Comparison of ENCODE assay signal across 12 mouse cellular contexts in genomic region chr4:25627467-25627866, GRCm38 (mm10).
A peak's percentile ranks its signal among the peaks of the same experiment; 100 is the strongest.
DNase-seq lines count a peak whose midpoint lies in the region; ATAC-seq lines count a peak whose summit lies in the region.
"Had no signal": no experiment of that assay in that cellular context is flagged by ENCODE, and none has a peak within 500 bp of the region (broad histone marks: within the 10 kb centered on the region; RNA-seq: fewer than 3 reads in every experiment).

No protein-coding gene starts in this region.

- no peaks in the 10 kb centered on the region for H3K27me3 ChIP-seq in hindbrain, embryonic 13.5 days
- H3K27me3 ChIP-seq in neural tube, embryonic 15.5 days (replicated peaks), result no peaks in the 10 kb centered on the region
- H3K27me3 ChIP-seq: heart, embryonic 13.5 days had no signal

- H3K9ac ChIP-seq in hindbrain, embryonic 13.5 days, result no peak overlapping the region
- H3K9ac ChIP-seq in neural tube, embryonic 15.5 days (replicated peaks), result no peak overlapping the region
- H3K9ac ChIP-seq: heart, embryonic 13.5 days had no signal

- H3K4me3 ChIP-seq in hindbrain, embryonic 13.5 days, result no peak overlapping the region
- H3K4me3 ChIP-seq in neural tube, embryonic 15.5 days (replicated peaks), result no peak overlapping the region
- H3K4me3 ChIP-seq: heart, embryonic 13.5 days had no signal

- no peaks in the 10 kb centered on the region for H3K36me3 ChIP-seq in hindbrain, embryonic 13.5 days
- no peaks in the 10 kb centered on the region for H3K36me3 ChIP-seq in neural tube, embryonic 15.5 days
- H3K36me3 ChIP-seq: heart, embryonic 13.5 days had no signal

- DNase-seq in left cerebral cortex, postnatal 4 days, result peak; percentile 12
- DNase-seq in left cerebral cortex, adult 9 months (ENCODE audit: low spot score in 2 of 2), result no peak
- DNase-seq in cerebellum, postnatal 25 days, result peak; percentile 42 to 57
- no peak for DNase-seq in T-cell, adult 2 months (ENCODE audit: low spot score)
- DNase-seq: kidney, adult 8-10 months; lung, postnatal 10 days; thymus, postnatal 4 days had no signal

- H3K4me2 ChIP-seq in hindbrain, embryonic 13.5 days, result no peak overlapping the region
- H3K4me2 ChIP-seq in neural tube, embryonic 15.5 days, result no peak overlapping the region
- H3K4me2 ChIP-seq: heart, embryonic 13.5 days had no signal

- ATAC-seq in hindbrain, embryonic 13.5 days (ENCODE audit: low FRiP score), result peak; percentile 76
- peak; percentile 71 for ATAC-seq in neural tube, embryonic 15.5 days (ENCODE audit: low FRiP score)
- ATAC-seq in activated CD4-positive, CD25-positive, alpha-beta regulatory T cell, adult 4 months, result no peak
- no peak for ATAC-seq in monocyte, adult 5-6 weeks (replicated peaks; ENCODE audit: insufficient number of reproducible peaks, low FRiP score, low TSS enrichment, poor library complexity, severe bottlenecking)

- peaks cover 9% of the 10 kb centered on the region for H3K4me1 ChIP-seq in hindbrain, embryonic 13.5 days (replicated peaks)
- H3K4me1 ChIP-seq in neural tube, embryonic 15.5 days, result 0 out of 2 replicates have a peak, but pooled peaks cover 6% of the 10 kb centered on the region
- H3K4me1 ChIP-seq: heart, embryonic 13.5 days had no signal

- 89% methylated on average over 9 of the region's 9 CpGs for WGBS in hindbrain, embryonic 13.5 days
- 75% methylated on average over 9 of the region's 9 CpGs for WGBS in neural tube, embryonic 15.5 days

- no peaks in the 10 kb centered on the region for H3K9me3 ChIP-seq in hindbrain, embryonic 13.5 days
- no peaks in the 10 kb centered on the region for H3K9me3 ChIP-seq in neural tube, embryonic 15.5 days (replicated peaks)
- H3K9me3 ChIP-seq: heart, embryonic 13.5 days had no signal

- H3K27ac ChIP-seq in hindbrain, embryonic 13.5 days, result no peak overlapping the region
- no peak overlapping the region for H3K27ac ChIP-seq in neural tube, embryonic 15.5 days (replicated peaks)
- H3K27ac ChIP-seq: heart, embryonic 13.5 days had no signal

- intact Hi-C loops in left cerebral cortex, postnatal 4 days (cut with DNase I), result no loop called here

Comparison
In these comparisons a context has a peak if more than half of its experiments do, and no peak if none do; other contexts are left out.
1. DNase-seq: peak in left cerebral cortex, postnatal 4 days (single experiment) and cerebellum, postnatal 25 days (2 of 2); none in left cerebral cortex, adult 9 months (0 of 2) and T-cell, adult 2 months (single experiment).
2. ATAC-seq: peak in hindbrain, embryonic 13.5 days (single experiment) and neural tube, embryonic 15.5 days (single experiment); none in activated CD4-positive, CD25-positive, alpha-beta regulatory T cell, adult 4 months (single experiment) and monocyte, adult 5-6 weeks (single experiment).